ENCODE assay signal across 9 mouse cellular contexts in the genomic region with DNA sequence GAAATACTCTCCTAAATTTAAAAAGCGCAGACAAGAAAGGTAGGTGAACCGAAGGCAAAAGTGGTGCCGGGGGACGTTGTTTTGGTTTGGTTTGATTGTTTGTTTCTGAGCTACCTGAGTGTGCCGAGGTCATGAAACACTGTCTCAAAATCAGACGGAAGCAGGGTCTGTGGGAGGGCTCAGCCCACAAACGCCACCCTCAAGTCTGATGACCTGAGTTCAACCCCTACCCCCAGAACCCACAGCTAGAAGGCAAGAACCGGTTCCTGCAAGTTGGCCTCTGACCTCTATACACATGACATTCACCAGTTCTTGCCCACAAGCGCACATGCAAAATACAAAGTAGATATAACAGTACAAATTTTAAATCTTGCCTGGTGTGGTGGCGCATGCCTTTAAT. TPM values are rescaled to one million over a fixed set of nuclear protein-coding genes. Genes with fewer than 3 reads are reported as not detected.
DNase-seq lines count a peak whose midpoint lies in the region; ATAC-seq lines count a peak whose summit lies in the region.
"Had no signal": no experiment of that assay in that cellular context is flagged by ENCODE, and none has a peak within 500 bp of the region (broad histone marks: within the 10 kb centered on the region; RNA-seq: fewer than 3 reads in every experiment).

No protein-coding gene starts in this region.

- H3K4me1 ChIP-seq in hindbrain, embryonic 15.5 days (replicated peaks) = 0 out of 2 replicates have a peak, but pooled peaks cover 2% of the 10 kb centered on the region
- H3K4me1 ChIP-seq in hindbrain, embryonic 11.5 days (replicated peaks; ENCODE audit: control insufficient read depth, insufficient read depth, low read length) = no peaks in the 10 kb centered on the region
- peaks cover 13% of the 10 kb centered on the region for H3K4me1 ChIP-seq in midbrain, embryonic 10.5 days
- no peaks in the 10 kb centered on the region; the same call in 1 of the 2 replicates for H3K4me1 ChIP-seq in midbrain, embryonic 13.5 days (replicated peaks)
- no peaks in the 10 kb centered on the region; the same call in 1 of the 2 replicates for H3K4me1 ChIP-seq in stomach, embryonic 14.5 days (ENCODE audit: control insufficient read depth, insufficient read depth, low read length)

- ATAC-seq in hindbrain, embryonic 15.5 days (ENCODE audit: low FRiP score, low read depth) = no peak
- no peak for ATAC-seq in hindbrain, embryonic 11.5 days (ENCODE audit: low FRiP score)
- no peak for ATAC-seq in midbrain, embryonic 13.5 days
- no peak for ATAC-seq in stomach, embryonic 14.5 days (ENCODE audit: insufficient number of reproducible peaks, insufficient read depth, low FRiP score, low read depth)

- H3K36me3 ChIP-seq in hindbrain, embryonic 15.5 days = no peaks in the 10 kb centered on the region
- no peaks in the 10 kb centered on the region for H3K36me3 ChIP-seq in hindbrain, embryonic 11.5 days (ENCODE audit: control insufficient read depth, insufficient read depth, low read length)
- H3K36me3 ChIP-seq in midbrain, embryonic 10.5 days = no peaks in the 10 kb centered on the region
- no peaks in the 10 kb centered on the region for H3K36me3 ChIP-seq in midbrain, embryonic 13.5 days
- no peaks in the 10 kb centered on the region for H3K36me3 ChIP-seq in stomach, embryonic 14.5 days (ENCODE audit: control insufficient read depth, insufficient read depth, low read length)

- no peak overlapping the region for H3K9ac ChIP-seq in hindbrain, embryonic 15.5 days
- H3K9ac ChIP-seq in hindbrain, embryonic 11.5 days (ENCODE audit: low read depth, low read length) = no peak overlapping the region
- H3K9ac ChIP-seq in midbrain, embryonic 13.5 days (replicated peaks) = no peak overlapping the region
- H3K9ac ChIP-seq in stomach, embryonic 14.5 days (replicated peaks; ENCODE audit: low read depth, low read length) = no peak overlapping the region
- H3K9ac ChIP-seq: forebrain, postnatal 0 days had no signal

- H3K27ac ChIP-seq in hindbrain, embryonic 15.5 days (replicated peaks) = no peak overlapping the region
- H3K27ac ChIP-seq in hindbrain, embryonic 11.5 days (ENCODE audit: low read depth, low read length) = no peak overlapping the region
- 0 out of 2 replicates have a peak overlapping the region, but pooled peaks have one; percentile 17 for H3K27ac ChIP-seq in midbrain, embryonic 10.5 days (replicated peaks)
- H3K27ac ChIP-seq in midbrain, embryonic 13.5 days = no peak overlapping the region
- no peak overlapping the region for H3K27ac ChIP-seq in stomach, embryonic 14.5 days (ENCODE audit: low read length)

- H3K4me3 ChIP-seq in hindbrain, embryonic 15.5 days = no peak overlapping the region
- no peak overlapping the region for H3K4me3 ChIP-seq in hindbrain, embryonic 11.5 days (ENCODE audit: low read depth, low read length)
- H3K4me3 ChIP-seq in midbrain, embryonic 10.5 days = no peak overlapping the region
- H3K4me3 ChIP-seq in midbrain, embryonic 13.5 days (replicated peaks) = no peak overlapping the region
- no peak overlapping the region for H3K4me3 ChIP-seq in stomach, embryonic 14.5 days (ENCODE audit: low read depth, low read length)

- H3K4me2 ChIP-seq in hindbrain, embryonic 15.5 days = peak overlapping the region; percentile 37; the same call in 1 of the 2 replicates
- H3K4me2 ChIP-seq in hindbrain, embryonic 11.5 days (replicated peaks; ENCODE audit: low read depth, low read length) = no peak overlapping the region
- H3K4me2 ChIP-seq in midbrain, embryonic 13.5 days (replicated peaks) = no peak overlapping the region
- H3K4me2 ChIP-seq in stomach, embryonic 14.5 days (replicated peaks; ENCODE audit: low read depth, low read length) = 0 out of 2 replicates have a peak overlapping the region, but pooled peaks have one; percentile 13

- no peaks in the 10 kb centered on the region for H3K9me3 ChIP-seq in hindbrain, embryonic 15.5 days
- no peaks in the 10 kb centered on the region for H3K9me3 ChIP-seq in hindbrain, embryonic 11.5 days (ENCODE audit: control insufficient read depth, low read length)
- no peaks in the 10 kb centered on the region for H3K9me3 ChIP-seq in midbrain, embryonic 10.5 days (replicated peaks)
- H3K9me3 ChIP-seq in midbrain, embryonic 13.5 days = no peaks in the 10 kb centered on the region
- no peaks in the 10 kb centered on the region for H3K9me3 ChIP-seq in stomach, embryonic 14.5 days (ENCODE audit: control insufficient read depth, low read depth, low read length)

- no peak for DNase-seq in hindbrain, embryonic 11.5 days (ENCODE audit: low spot score)
- DNase-seq in midbrain, embryonic 10.5 days (ENCODE audit: low spot score) = no peak
- peak; percentile 37 for DNase-seq in ZHBTc4 (ENCODE audit: low read depth, low spot score)
- DNase-seq in urinary bladder, postnatal 10 days (ENCODE audit: low spot score) = no peak
- DNase-seq in spleen, postnatal 14 days (ENCODE audit: low spot score in 2 of 2) = no peak

- 88% methylated on average over 10 of the region's 10 CpGs for WGBS in hindbrain, embryonic 15.5 days
- WGBS in hindbrain, embryonic 11.5 days = 80% methylated on average over 10 of the region's 10 CpGs
- 88% methylated on average over 10 of the region's 10 CpGs for WGBS in midbrain, embryonic 10.5 days
- WGBS in midbrain, embryonic 13.5 days = 87% methylated on average over 10 of the region's 10 CpGs
- WGBS in stomach, embryonic 14.5 days = 65% methylated on average over 10 of the region's 10 CpGs

- no peaks in the 10 kb centered on the region for H3K27me3 ChIP-seq in hindbrain, embryonic 15.5 days
- no peaks in the 10 kb centered on the region for H3K27me3 ChIP-seq in hindbrain, embryonic 11.5 days (ENCODE audit: control insufficient read depth, insufficient read depth, low read length)
- H3K27me3 ChIP-seq in midbrain, embryonic 10.5 days (ENCODE audit: low read depth, poor library complexity, severe bottlenecking) = no peaks in the 10 kb centered on the region
- no peaks in the 10 kb centered on the region for H3K27me3 ChIP-seq in midbrain, embryonic 13.5 days
- no peaks in the 10 kb centered on the region for H3K27me3 ChIP-seq in stomach, embryonic 14.5 days (ENCODE audit: control insufficient read depth, insufficient read depth, low read length)

RNA-seq across cellular contexts. Expression of a gene that starts 43.0 kb away (rescaled TPM):
- polyA plus RNA-seq in hindbrain, embryonic 15.5 days (2015; fragmentation: Nextera tagmentation; extraction: Ambion mirVana) = 49.2 and 49.3 TPM in 2 replicates
- 48.8 and 48.9 TPM in 2 replicates for polyA plus RNA-seq in hindbrain, embryonic 11.5 days (2014; fragmentation: Nextera tagmentation; extraction: Ambion mirVana)
- 40.7 and 46.3 TPM in 2 replicates for polyA plus RNA-seq in midbrain, embryonic 10.5 days (2016; fragmentation: Nextera tagmentation; extraction: Ambion mirVana)
- 55.4 and 55.8 TPM in 2 replicates for polyA plus RNA-seq in midbrain, embryonic 13.5 days (2015; fragmentation: Nextera tagmentation; extraction: Ambion mirVana)
- 55.1 and 60.2 TPM in 2 replicates for polyA plus RNA-seq in stomach, embryonic 14.5 days (2014; fragmentation: Nextera tagmentation; extraction: Ambion mirVana)

Comparison
In these comparisons a context has a peak if more than half of its experiments do, and no peak if none do; other contexts are left out.
1. H3K4me2 ChIP-seq: peak in hindbrain, embryonic 15.5 days (single experiment) and stomach, embryonic 14.5 days (single experiment); none in hindbrain, embryonic 11.5 days (single experiment) and midbrain, embryonic 13.5 days (single experiment).